Mouse (Mus musculus) liver, embryonic 16.5 days (tissue): Measurements from ENCODE around the gene Efna1. TPM values are rescaled to one million over a fixed set of nuclear protein-coding genes. Genes with fewer than 3 reads are reported as not detected.

Experiments used
- ATAC-seq: fragments of 200-750 bp; cut with Nextera tagmentation; 2 replicates; pipeline ENCODE4 v1.8.0; 2017; ENCODE audit warnings: low read depth, mild to moderate bottlenecking, moderate number of reproducible peaks, moderate library complexity
- H3K27ac ChIP-seq: fragments of 300-500 bp; sonication (generic); 2 replicates; pipeline ENCODE4 v1.5.1; 2014; ENCODE audit warnings: mild to moderate bottlenecking, low read length
- H3K27me3 ChIP-seq: fragments of 300-500 bp; sonication (generic); 2 replicates; pipeline ENCODE4 v1.6.1; 2014; ENCODE audit warnings: low read depth, low read length, mixed read lengths; ENCODE audit not compliant: control insufficient read depth, insufficient read depth
- H3K36me3 ChIP-seq: fragments of 300-500 bp; sonication (generic); 2 replicates; pipeline ENCODE4 v1.6.1; 2014; ENCODE audit warnings: mild to moderate bottlenecking; ENCODE audit not compliant: control insufficient read depth, insufficient read depth
- H3K4me1 ChIP-seq: fragments of 300-500 bp; sonication (generic); 2 replicates; pipeline ENCODE4 v1.6.1; 2014; ENCODE audit warnings: low read depth, low read length, mixed read lengths; ENCODE audit not compliant: control insufficient read depth
- H3K4me2 ChIP-seq: fragments of 300-500 bp; sonication (generic); 2 replicates; pipeline ENCODE4 v1.6.1; 2014; ENCODE audit warnings: low read depth, low read length, mixed read lengths
- H3K4me3 ChIP-seq: fragments of 300-500 bp; sonication (generic); 2 replicates; pipeline ENCODE4 v1.5.1; 2014; ENCODE audit warnings: low read depth, mild to moderate bottlenecking, low read length
- H3K9ac ChIP-seq: fragments of 300-500 bp; sonication (generic); 2 replicates; pipeline ENCODE4 v1.6.1; 2014; ENCODE audit warnings: low read depth, low read length
- H3K9me3 ChIP-seq: fragments of 300-500 bp; sonication (generic); replicated peaks from 2 replicates; pipeline ENCODE4 v1.6.1; 2016; ENCODE audit warnings: low read length; ENCODE audit not compliant: control insufficient read depth
- WGBS: fragments of 180-500 bp; shearing (Covaris S2); extraction: QIAGEN DNeasy Blood & Tissue Kit; methylation state at CpG from one replicate; pipeline ENCODE4 v1.1.7; 2014; ENCODE audit not compliant: insufficient replicate concordance; 5-methylcytosine and 5-hydroxymethylcytosine counted together
- polyA plus RNA-seq: library from polyadenylated mRNA; unstranded; fragments of >200 nt; fragmentation: Nextera tagmentation; extraction: Ambion mirVana; gene quantifications from 2 replicates; pipeline ENCODE4 v1.2.1, GENCODE M21; 2015

Efna1 gene
- polyA plus RNA-seq, 1 experiment from 2014 or later = 12.7 TPM

DNA sequence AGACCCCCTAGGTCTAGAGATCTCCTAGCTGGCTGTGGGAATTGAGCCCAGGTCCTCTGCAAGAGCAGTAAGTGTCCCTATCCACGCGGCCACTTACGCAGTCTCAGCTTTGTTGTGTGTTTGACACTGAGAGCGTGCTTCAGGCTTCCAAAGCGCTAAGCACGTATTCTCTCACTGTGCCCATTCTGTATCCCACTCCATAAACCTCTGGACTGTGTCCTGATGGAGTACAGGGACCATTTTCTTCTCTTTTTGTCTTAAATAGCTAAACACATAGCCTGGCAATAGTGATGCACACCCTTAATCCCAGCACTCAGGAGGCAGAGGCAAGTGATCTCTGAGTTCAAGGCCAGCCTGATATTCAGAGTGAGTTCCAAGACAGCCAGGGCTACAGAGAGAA is 18.0 kb upstream of the Efna1 start:
- Histone ChIP-seq H3K27me3 (no peaks in the 10 kb centered on the region), H3K9ac (no peak overlapping the region), H3K36me3 (no peaks in the 10 kb centered on the region), H3K4me3 (no peak overlapping the region), H3K9me3 (no peaks in the 10 kb centered on the region), H3K4me2 (no peak overlapping the region), H3K4me1 (no peaks in the 10 kb centered on the region; the same call in 1 of the 2 replicates), H3K27ac (no peak overlapping the region)
- no peak for ATAC-seq
- 69% methylated on average over 6 of the region's 6 CpGs for WGBS

DNA sequence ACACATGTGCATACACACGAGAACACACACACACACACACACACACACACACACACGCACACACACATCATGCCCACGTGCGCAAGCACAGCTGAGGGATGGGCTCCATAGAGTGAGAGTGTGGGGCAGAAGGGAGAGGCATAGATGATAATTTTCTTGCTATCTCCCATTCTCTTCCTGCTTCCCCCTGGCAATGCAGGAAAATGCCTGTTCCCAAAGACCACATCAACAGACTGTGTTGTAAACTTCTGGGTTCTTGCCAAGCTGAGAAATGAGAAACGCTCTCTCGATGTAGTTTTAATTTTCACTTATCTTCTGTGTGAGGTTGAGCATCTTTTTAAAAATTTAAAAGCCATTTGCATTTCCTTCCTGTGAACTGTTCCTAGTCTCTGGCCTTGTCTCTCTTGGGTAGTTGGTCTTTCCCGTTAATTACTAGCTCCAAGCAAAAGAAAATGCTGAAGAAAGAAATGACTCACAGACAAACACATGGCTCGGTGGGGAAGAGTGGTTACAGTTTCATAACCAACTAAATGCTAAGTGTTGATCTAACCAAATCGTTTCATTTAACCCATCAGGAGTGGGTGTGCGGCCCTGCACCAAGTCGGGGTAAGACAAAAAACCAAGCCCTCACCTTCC is 15.9 kb upstream of the Efna1 start:
- WGBS = 57% methylated on average over 11 of the region's 11 CpGs
- Histone ChIP-seq H3K4me2 (no peak overlapping the region), H3K27ac (no peak overlapping the region), H3K9ac (no peak overlapping the region), H3K27me3 (no peaks in the 10 kb centered on the region), H3K9me3 (no peaks in the 10 kb centered on the region), H3K4me3 (no peak overlapping the region), H3K4me1 (no peaks in the 10 kb centered on the region; the same call in 1 of the 2 replicates), H3K36me3 (no peaks in the 10 kb centered on the region)
- no peak for ATAC-seq

DNA sequence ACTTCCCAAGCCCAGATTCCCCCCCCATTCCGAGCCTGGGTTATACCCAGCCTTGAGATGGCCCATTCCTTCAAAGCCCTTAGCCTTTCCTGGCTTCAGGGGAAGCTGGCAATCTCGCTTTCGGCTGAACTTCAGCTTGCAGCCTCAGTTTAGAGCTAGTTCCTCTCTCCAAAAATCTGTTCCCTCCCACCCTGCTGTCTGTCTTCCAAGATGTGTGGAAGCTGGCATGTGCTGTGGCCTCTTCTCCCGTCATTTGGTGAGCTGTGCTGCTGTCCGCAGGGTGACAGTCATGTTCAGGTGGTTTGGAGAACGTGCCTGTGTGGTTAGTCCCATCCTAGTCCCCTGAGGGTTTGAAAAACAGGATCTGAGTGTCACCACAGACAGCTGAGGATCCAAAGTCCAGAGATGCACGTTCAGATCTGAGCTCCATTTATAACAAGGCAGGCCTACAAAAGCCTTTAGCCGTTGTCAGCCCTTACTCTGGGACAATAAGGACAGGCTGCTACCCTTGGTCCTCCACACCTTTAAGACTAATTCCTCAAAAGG is 14.8 kb upstream of the Efna1 start:
- Histone ChIP-seq H3K9ac (no peak overlapping the region), H3K27ac (no peak overlapping the region), H3K9me3 (no peaks in the 10 kb centered on the region), H3K27me3 (no peaks in the 10 kb centered on the region), H3K4me2 (no peak overlapping the region), H3K4me3 (no peak overlapping the region), H3K4me1 (no peaks in the 10 kb centered on the region; the same call in 1 of the 2 replicates), H3K36me3 (no peaks in the 10 kb centered on the region)
- WGBS = 50% methylated on average over 8 of the region's 8 CpGs
- ATAC-seq = no peak

DNA sequence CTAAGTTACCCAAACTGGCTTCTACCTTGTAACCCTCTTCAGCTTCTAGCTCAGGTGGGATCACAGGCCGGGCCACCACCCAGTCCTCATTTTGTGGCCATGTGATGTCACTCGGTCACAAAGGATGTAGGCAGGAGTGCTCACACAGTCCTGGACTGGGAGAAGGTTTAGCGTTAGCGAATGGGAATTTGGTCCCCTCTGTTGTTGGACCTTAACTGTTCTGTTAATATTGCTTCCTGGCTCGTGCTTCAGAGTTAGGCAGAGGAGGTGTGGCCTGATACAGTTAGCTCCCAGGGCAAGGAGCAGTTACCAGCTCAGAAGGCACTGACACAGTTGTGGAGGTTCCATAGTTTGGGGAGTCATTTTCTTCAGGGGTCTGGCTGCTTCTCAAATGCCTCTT is 13.3 kb upstream of the Efna1 start:
- ATAC-seq = peak; percentile 35
- Histone ChIP-seq H3K27me3 (no peaks in the 10 kb centered on the region), H3K27ac (peak overlapping the region; percentile 73), H3K9ac (no peak overlapping the region), H3K4me3 (no peak overlapping the region), H3K36me3 (no peaks in the 10 kb centered on the region), H3K9me3 (no peaks in the 10 kb centered on the region), H3K4me2 (no peak overlapping the region), H3K4me1 (no peaks in the 10 kb centered on the region; the same call in 1 of the 2 replicates)
- WGBS = 50% methylated on average over 5 of the region's 5 CpGs

DNA sequence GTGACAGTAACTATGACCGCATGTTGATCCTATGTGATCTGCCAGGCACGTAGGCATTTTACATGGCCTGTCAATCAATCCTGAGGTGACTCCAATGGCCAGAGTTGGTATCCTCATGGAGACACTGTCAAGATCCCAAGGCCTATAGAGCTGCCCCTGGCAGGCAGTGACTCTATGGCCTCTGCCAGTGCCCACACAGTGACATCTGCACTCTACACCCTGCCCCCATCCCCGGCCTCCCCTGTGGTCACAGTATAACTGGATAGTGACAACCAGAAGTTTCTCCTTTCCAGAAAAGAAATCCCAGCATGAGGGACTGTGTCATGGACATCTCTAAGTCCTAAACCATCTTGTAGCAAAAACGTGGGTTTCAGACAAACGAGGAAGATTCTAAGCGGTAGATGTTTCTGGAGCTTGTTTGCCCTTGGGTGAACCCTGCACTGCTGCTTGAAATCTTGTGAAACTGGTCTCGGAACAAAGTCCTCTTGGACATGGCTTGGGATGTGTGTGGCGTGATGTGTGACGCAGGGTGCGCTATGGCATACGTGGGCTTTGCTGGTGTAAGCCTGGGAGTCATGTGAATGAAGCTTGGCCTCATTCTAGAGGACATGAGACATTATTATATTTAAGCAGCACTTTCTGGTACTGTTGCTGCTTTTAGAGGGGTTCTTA is 12.4 kb upstream of the Efna1 start:
- H3K4me1 ChIP-seq = no peaks in the 10 kb centered on the region; the same call in 1 of the 2 replicates
- no peaks in the 10 kb centered on the region for H3K36me3 ChIP-seq
- 60% methylated on average over 11 of the region's 11 CpGs for WGBS
- no peak overlapping the region for H3K4me3 ChIP-seq
- peak overlapping the region; percentile 73 for H3K27ac ChIP-seq
- no peaks in the 10 kb centered on the region for H3K27me3 ChIP-seq
- no peaks in the 10 kb centered on the region for H3K9me3 ChIP-seq
- H3K9ac ChIP-seq = no peak overlapping the region
- H3K4me2 ChIP-seq = no peak overlapping the region
- ATAC-seq = peak; percentile 89

DNA sequence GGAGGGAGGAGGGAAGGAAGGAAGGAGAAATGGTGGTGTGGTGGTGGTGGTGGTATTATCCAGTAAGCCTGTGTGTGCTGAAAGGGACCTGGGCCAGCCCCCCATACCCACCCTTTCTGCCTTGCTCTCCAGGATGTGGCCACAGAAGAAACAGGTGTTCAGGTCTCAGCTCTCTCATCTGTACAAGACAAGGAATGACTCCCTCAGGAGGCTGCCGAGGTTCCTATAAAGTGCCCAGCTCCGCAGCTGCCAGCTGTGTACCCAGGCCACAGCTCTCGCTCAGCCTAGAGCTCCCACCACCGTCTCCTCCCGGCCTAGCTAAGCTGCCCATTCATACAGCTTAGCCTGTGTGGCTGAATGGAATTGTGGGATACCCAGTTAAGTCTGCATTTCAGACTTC is 11.4 kb upstream of the Efna1 start:
- ATAC-seq = no peak
- H3K27ac ChIP-seq = no peak overlapping the region
- 59% methylated on average over 5 of the region's 5 CpGs for WGBS

DNA sequence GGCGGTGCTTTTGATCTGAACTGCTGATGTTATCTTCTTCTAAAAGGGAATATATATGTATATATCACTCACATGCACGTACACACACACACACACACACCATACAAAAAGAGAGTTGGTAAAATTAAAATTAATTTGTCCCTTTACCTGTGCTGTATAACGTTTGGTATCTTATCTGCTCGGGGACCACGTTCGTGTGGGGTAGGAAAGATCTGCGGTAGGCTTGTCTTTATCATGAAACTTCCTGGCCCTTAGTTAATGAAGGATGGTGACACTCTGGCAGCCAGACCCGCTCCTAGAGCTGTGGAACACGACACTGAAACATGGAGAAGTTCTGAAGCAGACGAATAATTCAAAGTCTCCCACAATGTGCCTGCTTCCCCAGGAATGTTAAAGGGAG is 10.9 kb upstream of the Efna1 start:
- Histone ChIP-seq H3K4me1 (no peaks in the 10 kb centered on the region; the same call in 1 of the 2 replicates), H3K27ac (no peak overlapping the region), H3K4me3 (no peak overlapping the region), H3K27me3 (no peaks in the 10 kb centered on the region), H3K9ac (no peak overlapping the region), H3K36me3 (no peaks in the 10 kb centered on the region), H3K4me2 (no peak overlapping the region), H3K9me3 (no peaks in the 10 kb centered on the region)
- 26% methylated on average over 10 of the region's 10 CpGs for WGBS
- no peak for ATAC-seq

More for the DNA sequence above, 11.4 kb upstream of the Efna1 start:
- H3K4me2 ChIP-seq = no peak overlapping the region
- H3K4me3 ChIP-seq = no peak overlapping the region
- no peaks in the 10 kb centered on the region for H3K36me3 ChIP-seq
- no peak overlapping the region for H3K9ac ChIP-seq
- no peaks in the 10 kb centered on the region for H3K27me3 ChIP-seq
- no peaks in the 10 kb centered on the region; the same call in 1 of the 2 replicates for H3K4me1 ChIP-seq
- H3K9me3 ChIP-seq = no peaks in the 10 kb centered on the region

DNA sequence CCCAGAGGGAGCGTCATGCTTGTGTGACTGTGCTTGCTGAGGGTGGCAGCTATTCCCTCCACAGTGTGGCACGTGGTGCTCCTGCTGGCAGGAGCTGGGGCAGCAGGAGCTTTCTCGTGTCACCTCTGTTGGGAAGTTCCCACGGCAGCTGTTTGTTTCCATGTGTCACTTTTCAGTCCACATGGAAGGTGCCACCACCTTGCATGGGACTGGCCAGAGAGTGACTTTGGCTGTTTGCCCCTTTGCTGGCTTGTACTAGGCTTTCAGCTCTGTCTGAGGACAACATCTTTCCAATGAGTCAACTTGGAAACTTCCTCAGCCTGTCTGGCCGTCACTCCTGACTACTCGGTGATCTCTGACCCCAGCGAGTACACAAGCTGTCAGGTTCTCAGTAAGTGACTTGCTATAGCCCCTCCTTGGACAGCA is 7.6 kb upstream of the Efna1 start:
- H3K27me3 ChIP-seq = no peaks in the 10 kb centered on the region
- H3K27ac ChIP-seq = no peak overlapping the region
- no peak overlapping the region for H3K4me2 ChIP-seq
- no peak overlapping the region for H3K9ac ChIP-seq
- H3K9me3 ChIP-seq = no peaks in the 10 kb centered on the region
- WGBS = 41% methylated on average over 7 of the region's 7 CpGs
- no peak for ATAC-seq
- no peaks in the 10 kb centered on the region for H3K4me1 ChIP-seq
- H3K36me3 ChIP-seq = no peaks in the 10 kb centered on the region
- H3K4me3 ChIP-seq = no peak overlapping the region

DNA sequence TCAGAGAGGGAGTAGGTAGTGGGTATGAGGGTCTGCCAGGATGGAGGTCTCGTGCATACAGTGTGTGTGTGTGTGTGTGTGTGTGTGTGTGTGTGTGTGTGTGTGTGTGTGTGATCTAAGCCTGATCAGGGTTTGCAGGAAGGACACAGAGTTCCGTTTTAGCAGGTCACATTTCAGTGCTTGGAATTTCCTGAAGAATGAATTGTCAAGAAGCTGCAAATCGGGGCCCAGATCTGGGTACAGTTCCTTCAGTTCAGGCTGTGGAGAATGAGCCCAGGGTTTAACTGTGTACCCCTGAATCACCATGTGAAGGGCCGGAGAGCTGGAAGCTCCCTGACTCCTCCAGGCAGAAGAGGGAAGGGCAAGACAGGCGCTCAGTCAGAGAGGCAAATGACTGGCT is 6.3 kb upstream of the Efna1 start:
- Histone ChIP-seq H3K4me3 (no peak overlapping the region), H3K4me2 (no peak overlapping the region), H3K9me3 (no peaks in the 10 kb centered on the region), H3K36me3 (no peaks in the 10 kb centered on the region), H3K27ac (no peak overlapping the region), H3K4me1 (no peaks in the 10 kb centered on the region), H3K9ac (no peak overlapping the region), H3K27me3 (no peaks in the 10 kb centered on the region; the same call in 1 of the 2 replicates)
- WGBS = 28% methylated on average over 5 of the region's 5 CpGs
- ATAC-seq = no peak
